In genomic region chr7:135823884-135824750, GRCm38 (mm10) we compare ENCODE assay signal across 23 mouse cellular contexts.
DNase-seq lines count a peak whose midpoint lies in the region; ATAC-seq and TF ChIP-seq lines count a peak whose summit lies in the region.
"Had no signal": no experiment of that assay in that cellular context is flagged by ENCODE, and none has a peak within 500 bp of the region (broad histone marks: within the 10 kb centered on the region; RNA-seq: fewer than 3 reads in every experiment).

No protein-coding gene starts in this region.

- no peak for DNase-seq in limb, embryonic 10.5 days (ENCODE audit: low spot score)
- no peak for DNase-seq in embryonic facial prominence, embryonic 10.5 days (ENCODE audit: low spot score)
- peak; percentile 61 for DNase-seq in limb, embryonic 14.5 days (ENCODE audit: low spot score)
- DNase-seq in neural tube, embryonic 10.5 days (ENCODE audit: extremely low spot score, low spot score) = no peak
- DNase-seq in kidney, postnatal 25 days = no peak
- DNase-seq in frontal cortex, postnatal 10 days (ENCODE audit: low spot score in 2 of 2) = no peak
- DNase-seq: adrenal gland, adult 8-10 months; adrenal gland, postnatal 14 days; adrenal gland, postnatal 36 days; cerebellum, adult 11-12 months; cerebellum, adult 2 months; cerebellum, adult 9-10 months; cerebellum, postnatal 10 days; cerebellum, postnatal 25 days; embryo, embryonic 11 days; forebrain, postnatal 0 days had no signal

- no peaks in the 10 kb centered on the region for H3K9me3 ChIP-seq in limb, embryonic 12.5 days
- no peaks in the 10 kb centered on the region for H3K9me3 ChIP-seq in limb, embryonic 10.5 days (replicated peaks)
- no peaks in the 10 kb centered on the region for H3K9me3 ChIP-seq in embryonic facial prominence, embryonic 10.5 days
- H3K9me3 ChIP-seq in limb, embryonic 14.5 days (ENCODE audit: control insufficient read depth, low read length) = no peaks in the 10 kb centered on the region
- H3K9me3 ChIP-seq: embryonic facial prominence, embryonic 12.5 days; forebrain, embryonic 13.5 days; forebrain, embryonic 15.5 days had no signal

- no peaks in the 10 kb centered on the region for H3K27me3 ChIP-seq in limb, embryonic 12.5 days
- H3K27me3 ChIP-seq in limb, embryonic 10.5 days (ENCODE audit: low read depth, poor library complexity, severe bottlenecking) = no peaks in the 10 kb centered on the region
- no peaks in the 10 kb centered on the region for H3K27me3 ChIP-seq in embryonic facial prominence, embryonic 10.5 days (replicated peaks; ENCODE audit: low read depth, poor library complexity, severe bottlenecking)
- H3K27me3 ChIP-seq in limb, embryonic 14.5 days (ENCODE audit: control insufficient read depth, insufficient read depth, low read length) = no peaks in the 10 kb centered on the region
- H3K27me3 ChIP-seq: embryonic facial prominence, embryonic 12.5 days; forebrain, embryonic 13.5 days; forebrain, embryonic 15.5 days had no signal

- TF ChIP-seq POLR2A in limb, embryonic 14.5 days (IDR thresholded peaks at IDR 0.05; ENCODE audit: borderline replicate concordance, extremely low read depth, insufficient read depth, insufficient read length) = no peak

- H3K4me1 ChIP-seq in limb, embryonic 12.5 days (replicated peaks) = no peaks in the 10 kb centered on the region
- H3K4me1 ChIP-seq in limb, embryonic 10.5 days = 0 out of 2 replicates have a peak, but pooled peaks cover 3% of the 10 kb centered on the region
- 0 out of 2 replicates have a peak, but pooled peaks cover 2% of the 10 kb centered on the region for H3K4me1 ChIP-seq in embryonic facial prominence, embryonic 10.5 days
- H3K4me1 ChIP-seq in limb, embryonic 14.5 days (ENCODE audit: control insufficient read depth, insufficient read depth, low read length) = peaks cover 10% of the 10 kb centered on the region; the same call in 1 of the 2 replicates
- H3K4me1 ChIP-seq: embryonic facial prominence, embryonic 12.5 days; forebrain, embryonic 13.5 days had no signal

- H3K27ac ChIP-seq in limb, embryonic 12.5 days = peak overlapping the region; percentile 60
- no peak overlapping the region for H3K27ac ChIP-seq in limb, embryonic 10.5 days
- H3K27ac ChIP-seq in embryonic facial prominence, embryonic 10.5 days (replicated peaks) = 0 out of 2 replicates have a peak overlapping the region, but pooled peaks have one; percentile 16
- peak overlapping the region; percentile 43; the same call in 1 of the 2 replicates for H3K27ac ChIP-seq in limb, embryonic 14.5 days (replicated peaks; ENCODE audit: low read depth, low read length)
- H3K27ac ChIP-seq: embryonic facial prominence, embryonic 12.5 days; forebrain, embryonic 13.5 days; forebrain, embryonic 15.5 days had no signal

- H3K4me2 ChIP-seq in limb, embryonic 12.5 days = no peak overlapping the region
- H3K4me2 ChIP-seq in limb, embryonic 14.5 days (replicated peaks; ENCODE audit: low read depth, low read length, severe bottlenecking) = no peak overlapping the region
- H3K4me2 ChIP-seq: embryonic facial prominence, embryonic 12.5 days; forebrain, embryonic 13.5 days; forebrain, embryonic 15.5 days had no signal

- 52% methylated on average over 6 of the region's 6 CpGs for WGBS in limb, embryonic 12.5 days
- WGBS in limb, embryonic 10.5 days = 51% methylated on average over 6 of the region's 6 CpGs
- WGBS in embryonic facial prominence, embryonic 10.5 days = 73% methylated on average over 6 of the region's 6 CpGs
- 43% methylated on average over 6 of the region's 6 CpGs for WGBS in limb, embryonic 14.5 days

- H3K4me3 ChIP-seq in limb, embryonic 12.5 days (replicated peaks) = no peak overlapping the region
- no peak overlapping the region for H3K4me3 ChIP-seq in limb, embryonic 10.5 days
- no peak overlapping the region for H3K4me3 ChIP-seq in embryonic facial prominence, embryonic 10.5 days
- H3K4me3 ChIP-seq in limb, embryonic 14.5 days (replicated peaks; ENCODE audit: low read length) = no peak overlapping the region
- H3K4me3 ChIP-seq: embryonic facial prominence, embryonic 12.5 days; forebrain, embryonic 13.5 days; forebrain, embryonic 15.5 days had no signal

- H3K9ac ChIP-seq in limb, embryonic 12.5 days (replicated peaks) = no peak overlapping the region
- H3K9ac ChIP-seq in limb, embryonic 14.5 days (ENCODE audit: low read depth, low read length, severe bottlenecking) = no peak overlapping the region
- H3K9ac ChIP-seq: embryonic facial prominence, embryonic 12.5 days; forebrain, embryonic 13.5 days; forebrain, embryonic 15.5 days; forebrain, postnatal 0 days had no signal

- no peak for ATAC-seq in limb, embryonic 12.5 days (ENCODE audit: insufficient number of reproducible peaks, insufficient read depth, low FRiP score, low TSS enrichment, low read depth)
- no peak; the same call in 1 of the 2 replicates for ATAC-seq in limb, embryonic 14.5 days (ENCODE audit: low FRiP score, low read depth)
- ATAC-seq: activated CD4-positive, CD25-positive, alpha-beta regulatory T cell, adult 4 months; forebrain, embryonic 13.5 days; forebrain, embryonic 15.5 days; forebrain, postnatal 0 days; Patski had no signal

- H3K36me3 ChIP-seq in limb, embryonic 12.5 days = no peaks in the 10 kb centered on the region
- no peaks in the 10 kb centered on the region for H3K36me3 ChIP-seq in limb, embryonic 10.5 days
- H3K36me3 ChIP-seq in embryonic facial prominence, embryonic 10.5 days (replicated peaks) = no peaks in the 10 kb centered on the region
- H3K36me3 ChIP-seq in limb, embryonic 14.5 days (ENCODE audit: control insufficient read depth, insufficient read depth, low read length) = no peaks in the 10 kb centered on the region
- H3K36me3 ChIP-seq: embryonic facial prominence, embryonic 12.5 days; forebrain, embryonic 15.5 days; G1E had no signal
